Mouse (Mus musculus): ENCODE data around the gene Lgr6. TPM values are rescaled to one million over a fixed set of nuclear protein-coding genes. Genes with fewer than 3 reads are reported as not detected.

Lgr6 gene
- polyA plus RNA-seq, 1 experiment from 2014 or later: 0.19 TPM

- Histone ChIP-seq H3K27me3 (ENCODE audit: control insufficient read depth, insufficient read depth, low read length) (no peaks in the 10 kb centered on the region; the same call in 1 of the 2 replicates), H3K4me1 (replicated peaks; ENCODE audit: control insufficient read depth, insufficient read depth, low read length) (no peaks in the 10 kb centered on the region), H3K9ac (ENCODE audit: low read depth, low read length) (no peak overlapping the region), H3K27ac (ENCODE audit: low read depth, low read length) (no peak overlapping the region), H3K9me3 (ENCODE audit: control insufficient read depth, low read length) (no peaks in the 10 kb centered on the region), H3K36me3 (ENCODE audit: control insufficient read depth, insufficient read depth, low read length) (no peaks in the 10 kb centered on the region), H3K4me3 (ENCODE audit: low read depth, low read length) (no peak overlapping the region), H3K4me2 (replicated peaks; ENCODE audit: low read depth, low read length) (no peak overlapping the region)
- no peak for DNase-seq (ENCODE audit: low spot score)
- ATAC-seq (ENCODE audit: low FRiP score): no peak
- WGBS: 88% methylated on average over 11 of the region's 11 CpGs
These were observed 8.8 kb downstream of the Lgr6 start for GRCm38 (mm10) chr1:135096312-135096711.

GRCm38 (mm10) chr1:135095189-135095588 is 9.9 kb downstream of the Lgr6 start:
- WGBS: 55% methylated on average over 7 of the region's 7 CpGs

GRCm38 (mm10) chr1:135094723-135095122 is 10.4 kb downstream of the Lgr6 start:
- no peak overlapping the region for H3K27ac ChIP-seq (ENCODE audit: low read depth, low read length)
- H3K4me1 ChIP-seq (replicated peaks; ENCODE audit: control insufficient read depth, insufficient read depth, low read length): no peaks in the 10 kb centered on the region
- no peaks in the 10 kb centered on the region for H3K36me3 ChIP-seq (ENCODE audit: control insufficient read depth, insufficient read depth, low read length)
- no peak overlapping the region for H3K4me2 ChIP-seq (replicated peaks; ENCODE audit: low read depth, low read length)
- DNase-seq (ENCODE audit: low spot score) (no peak), ATAC-seq (ENCODE audit: low FRiP score) (no peak)
- no peak overlapping the region for H3K4me3 ChIP-seq (ENCODE audit: low read depth, low read length)
- no peak overlapping the region for H3K9ac ChIP-seq (ENCODE audit: low read depth, low read length)
- 72% methylated on average over 7 of the region's 7 CpGs for WGBS
- no peaks in the 10 kb centered on the region for H3K27me3 ChIP-seq (ENCODE audit: control insufficient read depth, insufficient read depth, low read length)
- H3K9me3 ChIP-seq (ENCODE audit: control insufficient read depth, low read length): no peaks in the 10 kb centered on the region

More at GRCm38 (mm10) chr1:135095189-135095588, 9.9 kb downstream of the Lgr6 start:
- no peak for ATAC-seq (ENCODE audit: low FRiP score)
- Histone ChIP-seq H3K4me1 (replicated peaks; ENCODE audit: control insufficient read depth, insufficient read depth, low read length) (no peaks in the 10 kb centered on the region), H3K36me3 (ENCODE audit: control insufficient read depth, insufficient read depth, low read length) (no peaks in the 10 kb centered on the region), H3K4me3 (ENCODE audit: low read depth, low read length) (no peak overlapping the region), H3K9me3 (ENCODE audit: control insufficient read depth, low read length) (no peaks in the 10 kb centered on the region), H3K27ac (ENCODE audit: low read depth, low read length) (no peak overlapping the region), H3K9ac (ENCODE audit: low read depth, low read length) (no peak overlapping the region), H3K27me3 (ENCODE audit: control insufficient read depth, insufficient read depth, low read length) (no peaks in the 10 kb centered on the region), H3K4me2 (replicated peaks; ENCODE audit: low read depth, low read length) (no peak overlapping the region)
- no peak for DNase-seq (ENCODE audit: low spot score)

- no peaks in the 10 kb centered on the region for H3K36me3 ChIP-seq (ENCODE audit: control insufficient read depth, insufficient read depth, low read length)
- 80% methylated on average over 3 of the region's 3 CpGs for WGBS
- H3K4me2 ChIP-seq (replicated peaks; ENCODE audit: low read depth, low read length): no peak overlapping the region
- H3K4me3 ChIP-seq (ENCODE audit: low read depth, low read length): no peak overlapping the region
- ATAC-seq (ENCODE audit: low FRiP score) (no peak), DNase-seq (ENCODE audit: low spot score) (no peak)
- no peak overlapping the region for H3K9ac ChIP-seq (ENCODE audit: low read depth, low read length)
- H3K4me1 ChIP-seq (replicated peaks; ENCODE audit: control insufficient read depth, insufficient read depth, low read length): no peaks in the 10 kb centered on the region
- no peaks in the 10 kb centered on the region for H3K9me3 ChIP-seq (ENCODE audit: control insufficient read depth, low read length)
- H3K27me3 ChIP-seq (ENCODE audit: control insufficient read depth, insufficient read depth, low read length): no peaks in the 10 kb centered on the region
- no peak overlapping the region for H3K27ac ChIP-seq (ENCODE audit: low read depth, low read length)
These were observed 14.2 kb downstream of the Lgr6 start for GRCm38 (mm10) chr1:135090914-135091313.

- Histone ChIP-seq H3K4me1 (replicated peaks; ENCODE audit: control insufficient read depth, insufficient read depth, low read length) (0 out of 2 replicates have a peak, but pooled peaks cover 3% of the 10 kb centered on the region), H3K9ac (ENCODE audit: low read depth, low read length) (no peak overlapping the region), H3K27ac (ENCODE audit: low read depth, low read length) (no peak overlapping the region), H3K9me3 (ENCODE audit: control insufficient read depth, low read length) (no peaks in the 10 kb centered on the region), H3K4me2 (replicated peaks; ENCODE audit: low read depth, low read length) (no peak overlapping the region), H3K27me3 (ENCODE audit: control insufficient read depth, insufficient read depth, low read length) (peaks cover 8% of the 10 kb centered on the region), H3K4me3 (ENCODE audit: low read depth, low read length) (no peak overlapping the region), H3K36me3 (ENCODE audit: control insufficient read depth, insufficient read depth, low read length) (no peaks in the 10 kb centered on the region)
- 78% methylated on average over 10 of the region's 10 CpGs for whole genome bisulfite sequencing
- ATAC-seq (ENCODE audit: low FRiP score) (no peak), DNase-seq (ENCODE audit: low spot score) (no peak)
These were observed 15.4 kb downstream of the Lgr6 start for GRCm38 (mm10) chr1:135089626-135090025.

GRCm38 (mm10) chr1:135087414-135087813 is 17.7 kb downstream of the Lgr6 start:
- Histone ChIP-seq H3K4me1 (replicated peaks; ENCODE audit: control insufficient read depth, insufficient read depth, low read length) (0 out of 2 replicates have a peak, but pooled peaks cover 3% of the 10 kb centered on the region), H3K4me3 (ENCODE audit: low read depth, low read length) (no peak overlapping the region), H3K4me2 (replicated peaks; ENCODE audit: low read depth, low read length) (no peak overlapping the region), H3K36me3 (ENCODE audit: control insufficient read depth, insufficient read depth, low read length) (no peaks in the 10 kb centered on the region), H3K27me3 (ENCODE audit: control insufficient read depth, insufficient read depth, low read length) (peaks cover 10% of the 10 kb centered on the region), H3K9ac (ENCODE audit: low read depth, low read length) (no peak overlapping the region), H3K27ac (ENCODE audit: low read depth, low read length) (no peak overlapping the region), H3K9me3 (ENCODE audit: control insufficient read depth, low read length) (no peaks in the 10 kb centered on the region)
- 64% methylated on average over 1 of the region's 1 CpGs for WGBS
- ATAC-seq (ENCODE audit: low FRiP score) (no peak), DNase-seq (ENCODE audit: low spot score) (no peak)

GRCm38 (mm10) chr1:135086015-135086414 is 19.1 kb downstream of the Lgr6 start:
- Histone ChIP-seq H3K36me3 (ENCODE audit: control insufficient read depth, insufficient read depth, low read length) (no peaks in the 10 kb centered on the region), H3K9ac (ENCODE audit: low read depth, low read length) (no peak overlapping the region), H3K4me3 (ENCODE audit: low read depth, low read length) (no peak overlapping the region), H3K9me3 (ENCODE audit: control insufficient read depth, low read length) (no peaks in the 10 kb centered on the region), H3K4me1 (replicated peaks; ENCODE audit: control insufficient read depth, insufficient read depth, low read length) (0 out of 2 replicates have a peak, but pooled peaks cover 3% of the 10 kb centered on the region), H3K4me2 (replicated peaks; ENCODE audit: low read depth, low read length) (no peak overlapping the region), H3K27me3 (ENCODE audit: control insufficient read depth, insufficient read depth, low read length) (peaks cover 10% of the 10 kb centered on the region), H3K27ac (ENCODE audit: low read depth, low read length) (no peak overlapping the region)
- WGBS: 45% methylated on average over 7 of the region's 7 CpGs
- no peak for DNase-seq (ENCODE audit: low spot score)
- ATAC-seq (ENCODE audit: low FRiP score): no peak

GRCm38 (mm10) chr1:135085296-135085871 is 19.7 kb downstream of the Lgr6 start:
- H3K9me3 ChIP-seq (ENCODE audit: control insufficient read depth, low read length): no peaks in the 10 kb centered on the region
- DNase-seq (ENCODE audit: low spot score) (no peak), ATAC-seq (ENCODE audit: low FRiP score) (no peak)
- WGBS: 20% methylated on average over 28 of the region's 28 CpGs
- no peak overlapping the region for H3K9ac ChIP-seq (ENCODE audit: low read depth, low read length)
- H3K27me3 ChIP-seq (ENCODE audit: control insufficient read depth, insufficient read depth, low read length): peaks cover 10% of the 10 kb centered on the region
- 0 out of 2 replicates have a peak, but pooled peaks cover 3% of the 10 kb centered on the region for H3K4me1 ChIP-seq (replicated peaks; ENCODE audit: control insufficient read depth, insufficient read depth, low read length)
- no peaks in the 10 kb centered on the region for H3K36me3 ChIP-seq (ENCODE audit: control insufficient read depth, insufficient read depth, low read length)
- H3K4me2 ChIP-seq (replicated peaks; ENCODE audit: low read depth, low read length): 0 out of 2 replicates have a peak overlapping the region, but pooled peaks have one; percentile 9
- no peak overlapping the region for H3K4me3 ChIP-seq (ENCODE audit: low read depth, low read length)
- H3K27ac ChIP-seq (ENCODE audit: low read depth, low read length): no peak overlapping the region

GRCm38 (mm10) chr1:135083465-135083864 is 21.6 kb downstream of the Lgr6 start:
- Histone ChIP-seq H3K4me1 (replicated peaks; ENCODE audit: control insufficient read depth, insufficient read depth, low read length) (0 out of 2 replicates have a peak, but pooled peaks cover 3% of the 10 kb centered on the region), H3K9ac (ENCODE audit: low read depth, low read length) (no peak overlapping the region), H3K4me2 (replicated peaks; ENCODE audit: low read depth, low read length) (no peak overlapping the region), H3K27ac (ENCODE audit: low read depth, low read length) (no peak overlapping the region), H3K27me3 (ENCODE audit: control insufficient read depth, insufficient read depth, low read length) (peaks cover 10% of the 10 kb centered on the region), H3K36me3 (ENCODE audit: control insufficient read depth, insufficient read depth, low read length) (no peaks in the 10 kb centered on the region), H3K4me3 (ENCODE audit: low read depth, low read length) (no peak overlapping the region), H3K9me3 (ENCODE audit: control insufficient read depth, low read length) (no peaks in the 10 kb centered on the region)
- 65% methylated on average over 9 of the region's 9 CpGs for WGBS
- no peak for DNase-seq (ENCODE audit: low spot score)
- ATAC-seq (ENCODE audit: low FRiP score): no peak

Measured in hindbrain, embryonic 11.5 days (tissue).